Comparison of ENCODE assay signal across 39 mouse cellular contexts in the genomic region with DNA sequence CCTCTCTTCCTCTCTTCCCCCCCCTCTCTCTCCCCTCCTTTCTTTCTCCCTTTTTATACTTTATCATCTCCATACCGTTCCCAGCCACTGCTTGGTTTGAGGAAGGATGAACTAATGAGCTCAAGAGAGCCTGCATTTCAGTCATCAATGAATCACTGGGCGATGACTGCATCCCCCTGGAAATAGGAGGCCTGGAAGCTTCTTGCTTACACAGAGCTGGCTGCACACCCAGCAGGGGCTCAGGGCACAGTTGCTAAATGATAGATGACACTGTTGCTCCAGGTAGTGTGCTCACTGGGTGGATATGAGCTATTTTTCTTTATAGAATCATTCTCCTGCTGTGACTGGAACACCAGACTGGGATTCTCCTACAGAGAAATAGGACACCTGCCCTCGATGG. TPM values are rescaled to one million over a fixed set of nuclear protein-coding genes. Genes with fewer than 3 reads are reported as not detected.
"Had no signal": no experiment of that assay in that cellular context is flagged by ENCODE, and none has a peak within 500 bp of the region (broad histone marks: within the 10 kb centered on the region; RNA-seq: fewer than 3 reads in every experiment).

No protein-coding gene starts in this region.

- H3K4me1 ChIP-seq: heart, embryonic 13.5 days; heart, embryonic 15.5 days; hindbrain, embryonic 13.5 days; hindbrain, embryonic 15.5 days; kidney, embryonic 15.5 days; limb, embryonic 13.5 days; limb, embryonic 15.5 days; liver, embryonic 12.5 days had no signal

- H3K9ac ChIP-seq: heart, embryonic 13.5 days; heart, embryonic 15.5 days; hindbrain, embryonic 13.5 days; hindbrain, embryonic 15.5 days; kidney, embryonic 15.5 days; limb, embryonic 13.5 days; limb, embryonic 15.5 days; liver, embryonic 12.5 days had no signal

- H3K36me3 ChIP-seq: heart, embryonic 13.5 days; heart, embryonic 15.5 days; hindbrain, embryonic 13.5 days; hindbrain, embryonic 15.5 days; kidney, embryonic 15.5 days; limb, embryonic 13.5 days; limb, embryonic 15.5 days; liver, embryonic 12.5 days had no signal

- H3K9me3 ChIP-seq: heart, embryonic 13.5 days; heart, embryonic 15.5 days; hindbrain, embryonic 13.5 days; hindbrain, embryonic 15.5 days; kidney, embryonic 15.5 days; limb, embryonic 13.5 days; limb, embryonic 15.5 days; liver, embryonic 12.5 days had no signal

- H3K4me3 ChIP-seq: heart, embryonic 13.5 days; heart, embryonic 15.5 days; hindbrain, embryonic 13.5 days; hindbrain, embryonic 15.5 days; kidney, embryonic 15.5 days; left cerebral cortex, adult 2 months; limb, embryonic 13.5 days; limb, embryonic 15.5 days; liver, embryonic 12.5 days had no signal

- DNase-seq: gastrocnemius, postnatal 14 days; gastrocnemius, postnatal 36 days; heart, adult 18-20 months; heart, postnatal 14 days; heart, postnatal 36 days; kidney, adult 11 months; kidney, adult 2 months; kidney, adult 9 months; kidney, postnatal 14 days; kidney, postnatal 36 days; layer of hippocampus, adult 9-11 months had no signal

- H3K27ac ChIP-seq: heart, embryonic 13.5 days; heart, embryonic 15.5 days; hindbrain, embryonic 13.5 days; hindbrain, embryonic 15.5 days; hindbrain, postnatal 0 days; kidney, embryonic 15.5 days; kidney, postnatal 0 days; left cerebral cortex, adult 2 months; limb, embryonic 13.5 days; limb, embryonic 15.5 days; liver, embryonic 12.5 days had no signal

- ATAC-seq: hindbrain, postnatal 0 days; intestine, embryonic 16.5 days; liver, embryonic 12.5 days had no signal

- H3K4me2 ChIP-seq: heart, embryonic 11.5 days; heart, embryonic 13.5 days; heart, embryonic 15.5 days; hindbrain, embryonic 13.5 days; hindbrain, embryonic 15.5 days; kidney, embryonic 15.5 days; limb, embryonic 13.5 days; limb, embryonic 15.5 days; liver, embryonic 12.5 days had no signal

- H3K27me3 ChIP-seq: heart, embryonic 13.5 days; heart, embryonic 15.5 days; hindbrain, embryonic 13.5 days; hindbrain, embryonic 15.5 days; kidney, embryonic 15.5 days; limb, embryonic 13.5 days; limb, embryonic 15.5 days; liver, embryonic 12.5 days had no signal

RNA-seq across cellular contexts. Expression of gene Gm10964, which starts 43.6 kb away (rescaled TPM):
- total RNA-seq: gastrocnemius, adult 18-20 months; gastrocnemius, adult 8-10 months; gastrocnemius, postnatal 14 days; gastrocnemius, postnatal 36 days; heart, adult 18-20 months; heart, postnatal 14 days; heart, postnatal 36 days; hematopoietic stem cell, adult 5-6 weeks; hindbrain, postnatal 0 days; layer of hippocampus, adult 18-20 months; layer of hippocampus, adult 8-10 months; layer of hippocampus, postnatal 14 days; left cerebral cortex, adult 2 months; left cerebral cortex, postnatal 14 days; left cerebral cortex, postnatal 36 days; liver, adult 2 months had no signal
- polyA plus RNA-seq: gonadal fat pad, adult 2 months; heart, embryonic 11.5 days; heart, embryonic 13.5 days; heart, embryonic 15.5 days; heart, postnatal 0 days; hindbrain, embryonic 11.5 days; hindbrain, embryonic 13.5 days; hindbrain, embryonic 15.5 days; hindbrain, postnatal 0 days; intestine, embryonic 14.5 days; intestine, embryonic 16.5 days; kidney, adult 2 months; kidney, embryonic 15.5 days; kidney, postnatal 0 days; large intestine, adult 2 months; limb, embryonic 11.5 days; limb, embryonic 13.5 days; limb, embryonic 15.5 days; liver, adult 2 months; liver, embryonic 12.5 days had no signal

RNA-seq across cellular contexts. Expression of gene Atg4a-ps, which starts 49.7 kb away (rescaled TPM):
- polyA plus RNA-seq: hindbrain, embryonic 11.5 days; hindbrain, embryonic 15.5 days; kidney, adult 2 months; kidney, embryonic 15.5 days; liver, adult 2 months had no signal
